Mouse (Mus musculus): Measurements from ENCODE around the gene Olfr154. TPM values are rescaled to one million over a fixed set of nuclear protein-coding genes. Genes with fewer than 3 reads are reported as not detected.
"Not testable (repeated sequence)": the region's sequence is repeated elsewhere in the genome, so short reads cannot be mapped to it uniquely, and the experiment has no call there.

Gene Olfr154
- not detected in 2 replicates for polyA plus RNA-seq (2016; fragmentation: Nextera tagmentation; extraction: Ambion mirVana)

- H3K4me1 ChIP-seq; H3K27ac ChIP-seq (replicated peaks); H3K27me3 ChIP-seq (ENCODE audit: low read depth, poor library complexity, severe bottlenecking); H3K9me3 ChIP-seq (replicated peaks); H3K36me3 ChIP-seq; H3K4me3 ChIP-seq; DNase-seq (ENCODE audit: low spot score): not testable (repeated sequence)
Measured at GRCm38 (mm10) chr2:85664355-85664754, at the start of gene Olfr154. Gene Olfr154, minus strand, starts transcription at chr2:85664455.

- Histone ChIP-seq H3K4me3 (no peak overlapping the region), H3K9me3 (replicated peaks) (no peaks in the 10 kb centered on the region), H3K36me3 (no peaks in the 10 kb centered on the region), H3K27me3 (ENCODE audit: low read depth, poor library complexity, severe bottlenecking) (no peaks in the 10 kb centered on the region), H3K27ac (replicated peaks) (no peak overlapping the region), H3K4me1 (no peaks in the 10 kb centered on the region)
- 39% methylated on average over 1 of the region's 1 CpGs for WGBS
- DNase-seq (ENCODE audit: low spot score) = no peak
Measured at GRCm38 (mm10) chr2:85711159-85711558, 46.9 kb upstream of the Olfr154 start.

GRCm38 (mm10) chr2:85710680-85711079 lies 46.4 kb upstream of the Olfr154 start:
- H3K27ac ChIP-seq (replicated peaks); DNase-seq (ENCODE audit: low spot score); H3K27me3 ChIP-seq (ENCODE audit: low read depth, poor library complexity, severe bottlenecking); H3K36me3 ChIP-seq; H3K4me3 ChIP-seq; H3K4me1 ChIP-seq; H3K9me3 ChIP-seq (replicated peaks): not testable (repeated sequence)
- 73% methylated on average over 2 of the region's 2 CpGs for WGBS

- H3K27me3 ChIP-seq (ENCODE audit: low read depth, poor library complexity, severe bottlenecking) = no peaks in the 10 kb centered on the region
- no peak within 1 kb of the TSS for H3K27ac ChIP-seq (replicated peaks)
- H3K4me3 ChIP-seq = no peak within 1 kb of the TSS
- peaks cover 4% of the 10 kb centered on the region for H3K9me3 ChIP-seq (replicated peaks)
- no peaks in the 10 kb centered on the region for H3K36me3 ChIP-seq
- H3K4me1 ChIP-seq = no peaks in the 10 kb centered on the region
- DNase-seq (ENCODE audit: low spot score) = no peak
Measured at GRCm38 (mm10) chr2:85689131-85689530, 24.9 kb upstream of the Olfr154 start, which contains the start of gene Olfr1008. Gene Olfr1008, plus strand, starts transcription at chr2:85689431.

- Histone ChIP-seq H3K27ac (replicated peaks) (no peak within 1 kb of the TSS), H3K4me3 (no peak within 1 kb of the TSS), H3K4me1 (no peaks in the 10 kb centered on the region), H3K36me3 (no peaks in the 10 kb centered on the region), H3K9me3 (replicated peaks) (no peaks in the 10 kb centered on the region), H3K27me3 (ENCODE audit: low read depth, poor library complexity, severe bottlenecking) (no peaks in the 10 kb centered on the region)
- DNase-seq (ENCODE audit: low spot score) = no peak
Measured at GRCm38 (mm10) chr2:85678667-85679066, 14.4 kb upstream of the Olfr154 start, which contains the start of gene Olfr1006. Gene Olfr1006, minus strand, starts transcription at chr2:85678767.

- no peak for DNase-seq (ENCODE audit: low spot score)
- no peaks in the 10 kb centered on the region for H3K36me3 ChIP-seq
- WGBS = 87% methylated on average over 1 of the region's 1 CpGs
- H3K4me1 ChIP-seq = no peaks in the 10 kb centered on the region
- no peak within 1 kb of the TSS for H3K4me3 ChIP-seq
- H3K27ac ChIP-seq (replicated peaks) = no peak within 1 kb of the TSS
- H3K27me3 ChIP-seq (ENCODE audit: low read depth, poor library complexity, severe bottlenecking) = no peaks in the 10 kb centered on the region
- H3K9me3 ChIP-seq (replicated peaks) = no peaks in the 10 kb centered on the region
Measured at GRCm38 (mm10) chr2:85650604-85651003, 13.7 kb downstream of the Olfr154 start, which contains the start of gene Olfr1002. Gene Olfr1002, minus strand, starts transcription at chr2:85650704.

Other genes with a start within 250 kb of the Olfr154 start
- gene Olfr993, start 249.6 kb downstream of the Olfr154 start, polyA plus RNA-seq (2016; fragmentation: Nextera tagmentation; extraction: Ambion mirVana) = not detected in 2 replicates
- not detected in 2 replicates for gene Olfr994, start 228.0 kb downstream of the Olfr154 start, polyA plus RNA-seq (2016; fragmentation: Nextera tagmentation; extraction: Ambion mirVana)
- gene Olfr995, start 220.8 kb downstream of the Olfr154 start, polyA plus RNA-seq (2016; fragmentation: Nextera tagmentation; extraction: Ambion mirVana) = not detected in 2 replicates
- gene 4833423E24Rik, start 145.4 kb downstream of the Olfr154 start, polyA plus RNA-seq (2016; fragmentation: Nextera tagmentation; extraction: Ambion mirVana) = 0.11 TPM in 1 of 2 replicates, not detected in the other
- gene Olfr996, start 85.2 kb downstream of the Olfr154 start, polyA plus RNA-seq (2016; fragmentation: Nextera tagmentation; extraction: Ambion mirVana) = not detected in 2 replicates
- gene Olfr998, start 75.5 kb downstream of the Olfr154 start, polyA plus RNA-seq (2016; fragmentation: Nextera tagmentation; extraction: Ambion mirVana) = not detected in 2 replicates
- gene Olfr1000, start 52.6 kb downstream of the Olfr154 start, polyA plus RNA-seq (2016; fragmentation: Nextera tagmentation; extraction: Ambion mirVana) = not detected in 2 replicates
- gene Olfr1002, start 13.8 kb downstream of the Olfr154 start, polyA plus RNA-seq (2016; fragmentation: Nextera tagmentation; extraction: Ambion mirVana) = not detected in 2 replicates
- gene Olfr1006, start 14.3 kb upstream of the Olfr154 start, polyA plus RNA-seq (2016; fragmentation: Nextera tagmentation; extraction: Ambion mirVana) = not detected in 2 replicates
- not detected in 2 replicates for gene Olfr1008, start 25.0 kb upstream of the Olfr154 start, polyA plus RNA-seq (2016; fragmentation: Nextera tagmentation; extraction: Ambion mirVana)
- not detected in 2 replicates for gene Olfr1009, start 51.0 kb upstream of the Olfr154 start, polyA plus RNA-seq (2016; fragmentation: Nextera tagmentation; extraction: Ambion mirVana)
- not detected in 2 replicates for gene Olfr1012, start 98.3 kb upstream of the Olfr154 start, polyA plus RNA-seq (2016; fragmentation: Nextera tagmentation; extraction: Ambion mirVana)
- gene Olfr1013, start 102.6 kb upstream of the Olfr154 start, polyA plus RNA-seq (2016; fragmentation: Nextera tagmentation; extraction: Ambion mirVana) = not detected in 2 replicates
- gene Olfr1014, start 108.3 kb upstream of the Olfr154 start, polyA plus RNA-seq (2016; fragmentation: Nextera tagmentation; extraction: Ambion mirVana) = not detected in 2 replicates
- not detected in 2 replicates for gene Olfr1015, start 117.6 kb upstream of the Olfr154 start, polyA plus RNA-seq (2016; fragmentation: Nextera tagmentation; extraction: Ambion mirVana)
- gene Olfr1016, start 138.1 kb upstream of the Olfr154 start, polyA plus RNA-seq (2016; fragmentation: Nextera tagmentation; extraction: Ambion mirVana) = not detected in 2 replicates
- gene Olfr1018, start 154.0 kb upstream of the Olfr154 start, polyA plus RNA-seq (2016; fragmentation: Nextera tagmentation; extraction: Ambion mirVana) = not detected in 2 replicates
- not detected in 2 replicates for gene Olfr1019, start 181.0 kb upstream of the Olfr154 start, polyA plus RNA-seq (2016; fragmentation: Nextera tagmentation; extraction: Ambion mirVana)
- not detected in 2 replicates for gene Olfr1020, start 182.6 kb upstream of the Olfr154 start, polyA plus RNA-seq (2016; fragmentation: Nextera tagmentation; extraction: Ambion mirVana)
- not detected in 2 replicates for gene Olfr1022, start 204.1 kb upstream of the Olfr154 start, polyA plus RNA-seq (2016; fragmentation: Nextera tagmentation; extraction: Ambion mirVana)
- gene Olfr1023, start 221.2 kb upstream of the Olfr154 start, polyA plus RNA-seq (2016; fragmentation: Nextera tagmentation; extraction: Ambion mirVana) = not detected in 2 replicates
- not detected in 2 replicates for gene Olfr1024, start 240.6 kb upstream of the Olfr154 start, polyA plus RNA-seq (2016; fragmentation: Nextera tagmentation; extraction: Ambion mirVana)